Mouse (Mus musculus) frontal cortex, postnatal 10 days (tissue): Measurements from ENCODE around the gene Car2.
A peak's percentile ranks its signal among the peaks of the same experiment; 100 is the strongest.

ENCODE experiments used
- DNase-seq, 2 experiments: peaks; one replicate each; pipeline ENCODE4 v3.0.0; 2022; ENCODE audit warnings: low spot score in 2 of 2, mixed read lengths in 1 of 2

Car2 gene

DNA sequence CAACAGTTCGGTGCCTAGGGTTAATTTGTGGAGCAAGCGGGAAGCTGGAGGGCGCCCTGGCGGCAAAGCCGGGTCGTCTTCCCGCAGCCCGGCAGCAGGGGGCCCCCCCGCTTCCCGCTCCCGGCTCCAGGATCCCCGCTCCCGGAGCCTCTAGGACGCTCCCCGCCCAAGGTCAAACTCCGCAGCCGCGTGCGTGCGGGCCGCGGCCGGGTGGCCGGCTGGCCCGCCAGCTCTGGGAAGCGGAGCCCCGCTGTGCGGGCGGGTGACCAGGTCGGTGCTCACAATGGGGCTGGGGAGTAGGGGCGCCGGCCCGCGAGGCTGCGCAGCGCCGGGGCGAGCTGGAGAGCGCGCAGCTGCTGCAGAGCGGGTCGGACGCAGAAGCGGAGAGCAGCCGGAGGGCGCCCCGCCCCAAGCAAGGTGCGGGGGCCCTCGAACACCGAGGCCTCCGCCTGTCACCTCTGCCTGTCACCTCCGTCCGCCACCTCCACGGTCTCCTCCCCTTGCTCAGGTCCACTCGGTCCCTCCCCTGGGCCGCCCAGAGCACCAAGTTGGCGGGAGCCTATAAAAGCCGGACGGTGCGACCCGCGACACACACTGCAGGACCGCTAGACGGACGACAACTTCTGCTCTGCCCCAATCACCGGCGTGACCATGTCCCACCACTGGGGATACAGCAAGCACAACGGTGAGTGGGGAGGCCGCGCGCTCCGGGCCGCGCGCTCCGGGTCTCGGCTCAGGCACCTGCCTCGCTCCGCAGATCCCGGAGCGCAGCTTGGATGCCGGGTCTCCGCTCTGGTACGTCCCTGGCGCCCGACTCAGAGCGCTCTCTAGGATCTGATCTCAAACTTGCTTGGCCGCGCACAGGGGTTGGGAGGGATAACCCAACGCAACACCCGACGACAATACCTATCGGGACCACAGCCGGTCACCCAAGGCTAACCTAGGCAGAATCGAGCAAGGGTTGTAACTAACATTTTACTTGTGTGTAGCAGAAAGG lies at the start of gene Car2:
TSS of gene Car2 (plus strand) at position 172 of the 997 bp plus-strand sequence.
- DNase-seq: peak; percentile 20 to 67

DNA sequence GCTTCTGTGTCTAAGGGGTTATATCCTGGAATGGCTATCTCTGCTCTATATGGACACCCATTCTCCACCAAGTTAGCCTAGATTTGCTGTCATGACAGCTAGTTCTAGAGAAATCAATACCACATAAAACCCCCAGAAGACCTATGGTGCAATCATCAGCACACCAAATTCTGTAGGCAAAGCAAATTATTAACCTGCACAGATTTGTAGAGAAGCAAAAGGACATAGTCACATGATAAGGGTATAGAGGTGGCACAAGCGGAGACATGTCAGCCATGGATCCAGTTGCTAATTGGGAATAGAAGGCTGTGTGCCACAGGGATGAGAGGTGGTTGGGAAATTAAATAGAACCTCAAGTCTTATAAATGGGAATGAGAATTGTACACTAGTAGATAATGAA lies 47.1 kb upstream of the Car2 start:
- DNase-seq: no peak

DNA sequence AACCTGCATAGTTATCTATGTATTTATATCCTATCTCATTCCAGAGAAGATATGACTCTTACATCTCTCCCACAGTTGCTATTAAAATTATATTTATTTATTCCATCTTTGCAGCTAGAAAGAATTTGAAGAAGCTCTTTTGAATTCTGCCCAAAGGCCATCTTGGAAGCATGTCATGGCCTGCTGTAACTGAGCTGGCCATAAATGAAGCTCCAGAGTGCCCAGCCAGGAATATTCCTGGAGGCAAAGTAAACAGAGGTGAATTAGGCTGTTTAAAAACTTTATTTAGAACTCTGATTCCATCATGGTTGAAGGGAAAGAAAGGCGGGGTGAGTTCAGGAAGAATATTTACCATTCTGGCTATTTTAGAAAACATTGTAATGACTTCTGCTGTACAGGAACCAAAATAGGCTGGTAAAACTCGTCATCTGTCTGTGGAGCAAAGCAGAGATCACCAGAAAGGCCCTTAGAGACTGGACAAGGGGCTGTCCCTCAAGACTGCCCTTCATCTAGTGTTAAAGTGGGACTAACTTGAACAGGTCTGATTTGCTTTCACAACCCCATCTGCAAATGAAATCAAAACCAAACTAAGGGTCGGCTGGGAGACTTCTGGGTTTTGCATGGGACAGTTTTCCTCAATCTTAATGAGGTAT lies 46.5 kb upstream of the Car2 start:
- no peak for DNase-seq

DNA sequence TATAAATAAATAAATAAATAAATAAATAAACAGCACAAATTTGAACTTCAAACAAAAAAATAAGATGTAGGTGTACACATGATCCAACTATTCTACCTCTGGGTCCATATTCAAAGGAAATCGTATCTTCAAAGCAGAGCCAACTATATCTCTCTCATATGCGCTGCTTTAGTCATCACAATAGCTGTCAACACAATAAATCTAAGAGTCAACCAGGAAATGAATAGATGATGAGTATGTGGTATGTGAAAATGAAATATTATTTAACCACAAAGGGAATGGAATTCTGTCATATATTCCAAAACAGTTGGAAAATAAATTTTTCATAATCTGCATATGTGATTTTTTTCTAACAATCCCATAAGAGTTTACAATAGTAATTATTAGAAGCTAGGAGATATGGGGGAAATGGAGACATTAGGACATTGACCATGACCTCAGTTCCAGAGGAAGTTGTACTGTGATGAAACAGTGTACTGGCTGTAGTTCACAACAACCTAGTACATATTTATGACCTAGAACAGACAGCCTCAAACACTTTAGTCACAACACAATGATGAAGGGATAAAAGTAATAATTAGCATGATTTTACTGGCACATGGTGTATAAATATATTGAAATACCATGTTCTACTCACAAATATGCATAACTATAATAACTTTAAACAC lies 37.4 kb upstream of the Car2 start:
- no peak for DNase-seq

DNA sequence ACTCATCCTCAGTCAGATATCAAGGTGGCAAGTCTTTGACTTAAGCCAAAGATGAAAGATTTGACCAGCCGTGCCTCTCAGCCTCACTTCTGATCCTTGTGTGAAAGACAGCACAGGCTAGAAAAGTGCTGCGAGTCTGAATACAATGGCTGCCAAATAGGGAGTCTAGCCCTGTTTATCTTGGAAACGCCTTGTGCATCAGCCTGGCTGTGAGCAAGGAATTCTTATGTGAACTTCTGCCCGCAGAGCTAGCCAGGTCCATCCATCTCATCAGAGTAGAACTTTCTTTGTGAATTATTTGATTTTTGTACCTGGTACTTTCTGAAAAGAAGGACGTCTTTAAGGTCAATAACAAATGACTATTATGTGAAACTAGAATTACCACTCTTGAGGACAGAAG lies 32.1 kb upstream of the Car2 start:
- no peak for DNase-seq

DNA sequence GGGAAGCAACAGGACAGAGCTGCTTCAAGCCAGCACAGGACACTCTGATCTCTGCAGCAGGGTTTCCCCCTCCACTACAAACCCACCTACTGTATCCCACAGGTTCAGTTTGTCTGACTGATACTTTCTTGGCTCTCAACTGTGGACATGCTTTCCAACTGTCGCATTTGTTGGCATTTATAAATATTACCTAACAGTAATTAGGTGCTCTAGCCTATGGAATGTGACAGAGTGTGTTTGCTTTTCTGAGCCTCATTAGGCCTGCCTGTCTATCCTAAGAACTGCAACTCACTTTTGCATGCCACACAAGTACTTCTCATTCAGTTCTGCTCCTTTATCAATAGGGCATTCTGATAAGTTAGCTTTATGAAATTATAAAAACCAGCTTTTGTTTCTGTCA lies 31.6 kb upstream of the Car2 start:
- no peak for DNase-seq

DNA sequence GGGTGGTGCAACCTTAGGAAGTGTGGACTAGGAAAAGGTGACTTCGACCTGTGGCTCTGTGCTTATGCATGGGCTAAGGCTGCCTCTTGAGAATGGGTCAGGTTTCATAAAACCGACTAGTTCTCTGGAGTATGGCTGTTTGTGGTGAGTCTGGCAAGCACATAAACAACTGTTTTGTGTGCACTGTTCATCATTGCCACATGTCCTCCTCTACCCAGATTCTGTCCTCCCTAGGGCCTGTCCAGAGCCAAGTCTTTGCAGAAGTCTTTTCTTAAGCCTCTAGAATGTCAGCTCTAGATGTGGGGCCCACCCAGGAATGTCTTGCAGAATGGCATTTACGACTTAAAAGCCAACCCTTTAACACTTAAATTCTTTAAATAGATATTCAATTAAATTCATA lies 28.2 kb upstream of the Car2 start:
- no peak for DNase-seq

DNA sequence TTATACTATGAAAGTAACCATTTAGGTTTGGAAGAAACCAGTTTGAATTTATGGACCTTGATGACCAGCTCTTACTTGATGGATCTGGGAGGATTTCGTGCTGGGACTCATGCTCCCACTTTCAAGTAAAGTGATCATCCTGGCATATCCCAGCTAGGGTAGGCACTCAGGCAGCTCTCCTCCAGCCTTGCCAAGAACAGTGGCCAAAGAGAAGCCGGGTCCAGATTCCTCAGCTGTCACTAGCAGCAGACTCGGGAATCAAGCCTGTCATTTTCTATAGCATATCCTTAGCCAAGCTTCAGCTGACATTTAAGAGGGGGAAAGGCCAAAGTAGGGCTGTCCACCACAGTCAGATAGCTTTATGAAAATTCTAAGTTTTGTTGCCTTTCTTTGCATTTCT lies 25.8 kb upstream of the Car2 start:
- no peak for DNase-seq

DNA sequence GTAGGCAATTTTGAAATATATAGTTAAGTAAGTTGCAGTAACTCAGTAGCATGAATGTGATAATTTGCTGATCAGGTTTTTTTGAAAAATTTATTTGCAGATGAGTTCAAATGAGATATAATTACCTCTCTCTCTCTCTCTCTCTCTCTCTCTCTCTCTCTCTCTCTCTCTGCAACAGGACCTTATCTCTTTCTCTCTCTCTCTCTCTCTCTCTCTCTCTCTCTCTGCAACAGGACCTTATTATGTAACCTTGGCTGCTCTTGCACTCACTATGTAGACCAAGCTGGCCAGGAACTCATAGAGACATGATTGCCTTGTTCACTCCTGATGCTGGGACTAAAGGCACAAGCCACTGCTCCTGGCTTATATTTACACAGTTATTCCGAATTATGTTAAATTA lies 24.9 kb upstream of the Car2 start:
- DNase-seq: no peak

DNA sequence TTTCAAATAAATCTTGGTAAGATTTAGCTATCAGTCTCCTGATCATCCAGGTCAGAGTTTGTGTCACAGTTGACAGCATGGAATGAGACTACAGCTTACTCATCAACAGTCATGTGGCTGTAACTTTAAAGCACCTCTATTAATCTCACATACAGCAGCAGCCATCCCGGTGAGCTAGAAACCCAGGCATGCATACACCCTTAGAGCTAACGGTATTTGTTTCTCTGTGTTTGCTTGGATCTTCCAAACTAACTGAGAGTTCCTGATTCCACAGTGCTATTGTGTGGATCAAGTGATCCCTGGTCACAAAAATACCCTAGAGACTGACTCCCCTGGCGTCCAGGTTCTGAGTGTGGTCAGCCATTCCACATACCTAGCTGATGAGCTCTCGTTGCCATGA lies 24.3 kb upstream of the Car2 start:
- no peak for DNase-seq

DNA sequence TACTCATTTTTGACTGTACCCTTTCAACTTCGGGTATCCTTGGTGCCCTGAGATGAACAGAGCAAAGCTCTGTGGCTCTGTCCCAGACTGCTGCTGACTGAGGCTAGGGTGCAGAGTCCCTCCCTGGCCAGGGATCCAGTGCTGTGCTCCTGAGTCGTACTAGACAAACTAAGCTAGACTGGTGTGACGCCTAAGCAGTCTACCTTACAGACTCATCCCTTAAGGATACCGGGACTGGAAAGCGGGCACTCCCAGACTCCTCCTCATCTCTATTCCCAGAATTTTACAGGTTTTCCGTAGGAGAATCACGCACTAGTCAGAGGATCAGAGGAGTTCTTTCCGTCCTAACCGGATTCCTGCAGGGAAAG lies 23.4 kb upstream of the Car2 start:
- DNase-seq: no peak

DNA sequence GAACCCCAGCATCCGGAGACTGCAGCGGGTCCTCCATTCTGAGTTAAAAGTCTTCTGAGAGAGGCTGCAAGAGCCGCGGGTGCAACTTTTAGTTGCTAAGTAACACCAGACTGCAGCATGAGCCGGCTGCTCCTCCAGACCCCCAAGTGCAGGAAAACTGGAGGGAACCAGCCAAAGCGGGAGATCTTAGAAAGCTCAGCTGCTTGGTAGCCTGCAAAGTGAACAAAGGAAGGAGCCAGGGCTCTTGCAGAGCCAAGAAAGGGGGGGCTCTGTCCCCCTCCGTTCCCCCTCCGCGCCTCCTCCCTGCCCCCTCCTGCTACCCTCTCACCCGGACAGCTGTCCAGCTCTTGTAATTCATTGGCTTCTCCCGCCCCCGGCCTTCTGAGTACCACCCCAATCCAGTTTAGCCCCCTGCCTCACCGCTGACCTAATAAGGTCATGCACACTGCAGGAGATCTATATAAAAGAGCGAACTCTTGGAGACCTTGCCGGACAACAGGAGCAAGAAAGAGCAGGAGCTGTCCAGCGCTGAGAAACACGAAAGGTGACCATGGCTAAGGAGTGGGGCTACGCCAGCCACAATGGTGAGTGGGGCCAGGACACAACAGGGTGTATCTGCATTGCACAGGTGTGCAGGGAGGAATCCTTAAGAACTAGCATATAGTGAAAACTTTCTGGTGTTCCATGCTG lies 22.9 kb upstream of the Car2 start, which contains the start of gene Car3:
TSS of gene Car3 (plus strand) at position 491 of the 690 bp plus-strand sequence.
- DNase-seq: peak in 1 of 2 experiments; percentile 22

DNA sequence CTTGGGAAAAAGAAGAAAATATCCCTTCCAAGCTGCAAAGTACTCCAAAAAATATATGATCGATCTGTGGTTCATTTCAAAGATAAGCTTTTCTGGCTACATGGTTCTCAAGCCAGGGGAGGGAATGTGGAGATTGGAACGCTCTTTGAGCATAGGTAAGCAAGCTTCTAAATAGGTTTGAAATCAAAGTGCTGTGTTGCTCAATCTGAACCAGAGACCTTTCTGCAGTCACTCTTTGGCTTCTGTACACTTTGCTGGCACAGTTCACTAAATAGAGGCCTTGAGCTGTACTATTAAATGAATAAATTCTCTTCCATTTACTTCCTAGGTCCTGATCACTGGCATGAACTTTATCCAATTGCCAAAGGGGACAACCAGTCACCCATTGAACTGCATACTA lies 22.2 kb upstream of the Car2 start:
- no peak for DNase-seq

DNA sequence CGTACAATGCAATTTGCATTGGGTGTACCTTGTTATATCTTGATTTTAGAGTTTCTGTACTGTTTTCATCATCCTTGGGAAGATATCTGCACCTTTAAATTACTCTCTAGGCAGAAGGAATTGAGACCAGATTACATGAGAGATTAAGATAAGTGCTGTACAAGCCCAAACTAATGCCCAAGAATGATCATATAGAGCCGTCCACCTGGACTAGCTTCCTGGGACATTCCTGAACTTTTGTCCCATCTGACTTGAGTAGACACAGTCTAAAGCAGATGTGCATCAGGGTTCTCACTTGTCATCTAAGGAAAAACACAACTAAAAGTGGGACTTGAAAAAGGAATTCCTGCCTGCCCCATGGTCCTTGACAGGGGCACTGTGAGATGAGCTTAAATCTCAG lies 20.1 kb upstream of the Car2 start:
- no peak for DNase-seq

DNA sequence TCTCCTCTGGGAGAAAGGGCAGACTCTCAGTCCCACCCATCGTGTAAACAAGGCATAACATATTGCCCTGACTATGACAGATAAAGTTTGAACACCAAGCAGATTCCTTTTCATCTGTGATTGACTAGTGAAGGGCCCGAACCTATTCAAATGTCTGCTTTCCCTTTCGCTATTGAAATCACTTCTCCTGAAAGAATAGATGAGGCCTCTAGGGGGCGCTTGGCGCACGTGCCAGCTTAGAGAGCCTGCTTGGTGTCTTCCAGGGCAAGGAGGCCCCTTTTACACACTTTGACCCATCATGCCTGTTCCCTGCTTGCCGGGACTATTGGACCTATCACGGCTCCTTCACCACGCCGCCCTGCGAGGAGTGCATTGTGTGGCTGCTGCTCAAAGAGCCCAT lies 16.3 kb upstream of the Car2 start:
- peak in 1 of 2 experiments; percentile 49 for DNase-seq

DNA sequence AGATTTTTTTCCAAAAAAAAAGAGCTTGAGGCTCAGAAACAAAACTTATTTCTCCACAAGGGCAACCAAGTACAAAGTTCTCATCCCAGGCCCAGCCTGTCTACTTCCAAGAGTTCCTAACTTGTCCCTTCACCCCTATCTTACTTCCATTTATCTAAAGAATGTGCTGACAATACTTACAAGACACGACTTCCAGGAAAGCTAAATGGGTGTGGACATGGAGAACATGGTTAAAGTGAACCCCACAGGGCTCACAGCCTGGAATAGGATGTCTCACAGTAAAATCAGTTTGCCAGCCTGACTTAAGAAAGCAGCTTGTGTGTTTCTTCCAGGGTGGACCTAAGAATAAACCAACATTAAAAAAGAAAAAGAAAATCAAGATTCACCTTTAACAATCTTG lies 15.5 kb upstream of the Car2 start:
- DNase-seq: no peak

DNA sequence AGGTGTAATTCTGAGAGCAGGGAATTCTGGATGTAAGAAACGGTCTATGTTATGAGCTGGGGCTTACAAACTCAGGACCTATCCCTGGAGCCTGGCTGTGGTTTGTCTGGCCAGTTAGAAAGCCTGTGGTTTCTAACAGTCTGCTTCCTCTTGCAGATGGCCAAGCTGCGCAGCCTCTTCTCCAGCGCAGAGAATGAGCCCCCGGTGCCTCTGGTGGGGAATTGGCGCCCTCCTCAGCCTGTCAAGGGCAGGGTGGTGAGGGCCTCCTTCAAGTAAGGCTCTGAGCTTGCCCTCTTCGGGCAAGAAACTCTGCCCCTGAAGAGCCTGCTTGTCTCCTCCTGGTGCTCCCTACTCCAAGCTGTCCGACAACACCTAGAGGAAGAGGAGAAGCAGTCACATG lies 14.7 kb upstream of the Car2 start:
- no peak for DNase-seq

DNA sequence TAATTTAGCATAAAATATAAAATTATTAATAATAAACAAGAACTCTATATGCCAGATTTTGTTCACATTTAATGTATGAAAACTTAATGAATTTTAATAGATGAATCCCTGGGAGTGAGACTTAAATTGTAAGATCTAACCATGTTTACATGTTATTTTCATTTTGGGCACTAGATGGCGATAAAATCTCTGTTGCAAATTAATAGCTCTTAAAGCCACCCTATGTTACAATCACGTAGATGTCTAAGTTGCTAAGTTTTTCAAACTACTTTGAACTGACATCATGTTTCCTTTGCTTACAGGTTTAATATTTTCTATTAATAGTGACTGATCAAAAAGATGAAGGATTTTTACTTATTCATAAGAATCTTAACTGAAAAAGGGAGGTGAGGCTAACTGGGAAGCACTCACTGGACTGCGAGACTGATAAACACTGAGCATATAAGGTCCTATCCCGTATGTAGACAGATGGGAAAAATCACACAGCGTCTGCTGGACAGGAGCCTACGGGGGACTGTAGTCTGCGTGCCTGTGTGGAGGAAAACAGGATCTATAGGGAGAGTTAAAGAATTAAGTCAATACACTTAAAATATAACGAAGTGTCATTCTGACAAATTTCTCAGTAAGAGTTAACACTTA lies 11.6 kb upstream of the Car2 start:
- no peak for DNase-seq

DNA sequence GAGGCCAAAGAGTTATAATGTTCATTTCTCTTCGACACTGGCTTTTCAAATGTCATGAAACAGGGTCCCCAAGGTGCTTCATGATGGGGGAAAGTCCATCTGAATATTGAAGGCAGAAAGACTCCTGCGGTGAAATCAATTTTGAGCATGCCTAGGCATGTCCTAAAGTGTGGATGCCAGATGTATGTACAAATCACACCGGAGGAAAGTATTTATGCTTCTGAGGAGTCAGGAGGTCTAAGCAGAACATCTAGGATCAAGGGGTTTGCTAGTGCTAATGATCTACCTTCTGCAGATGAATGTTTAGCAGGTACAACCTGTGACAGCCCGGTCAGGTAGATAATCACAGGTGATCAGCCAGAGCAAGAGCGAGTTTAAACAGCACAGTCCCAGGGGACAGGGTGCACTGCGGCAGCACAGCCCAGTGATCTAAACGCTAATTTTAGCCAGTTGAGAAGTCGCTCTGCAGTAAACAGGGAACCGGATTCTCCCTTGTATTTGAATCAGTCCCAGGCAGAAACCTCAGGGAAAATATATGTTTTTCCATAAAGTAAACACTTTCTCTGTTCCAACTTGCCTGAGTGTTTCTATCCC lies 9.7 kb upstream of the Car2 start:
- no peak for DNase-seq

DNA sequence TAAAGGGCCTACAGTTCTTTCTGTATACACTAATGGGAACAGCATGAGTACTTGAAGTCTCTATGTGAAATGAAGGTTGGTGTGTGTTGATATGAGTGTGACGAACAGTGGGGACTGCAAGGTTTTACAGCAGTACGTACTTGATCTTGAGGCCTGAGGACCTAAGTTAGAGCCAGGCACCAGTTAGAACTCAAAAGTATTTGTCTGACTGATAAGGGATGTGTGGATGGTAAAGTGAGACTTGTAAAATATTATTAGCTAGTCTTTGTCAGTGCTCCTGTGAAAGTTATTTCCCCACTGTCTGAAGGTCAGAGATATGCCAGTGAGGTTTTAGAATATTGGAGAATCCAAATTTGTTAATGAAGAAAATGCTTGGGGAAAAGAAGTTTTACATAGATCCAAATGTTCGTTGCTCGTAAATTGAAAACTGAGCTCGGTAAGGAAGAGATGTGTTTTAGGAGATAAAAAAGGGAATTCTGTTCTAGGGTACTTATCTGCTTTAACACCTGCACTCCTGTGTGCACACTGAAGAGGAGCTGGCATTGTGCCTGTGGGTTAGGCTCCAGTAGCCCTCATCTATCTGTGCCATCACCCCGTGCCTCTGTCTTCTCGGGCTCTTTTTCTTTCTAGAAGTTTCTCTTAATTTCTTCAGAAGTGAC lies 8.7 kb upstream of the Car2 start:
- no peak for DNase-seq
